Mouse (Mus musculus): Measurements from ENCODE around the gene Card14.

Gene Card14

DNA sequence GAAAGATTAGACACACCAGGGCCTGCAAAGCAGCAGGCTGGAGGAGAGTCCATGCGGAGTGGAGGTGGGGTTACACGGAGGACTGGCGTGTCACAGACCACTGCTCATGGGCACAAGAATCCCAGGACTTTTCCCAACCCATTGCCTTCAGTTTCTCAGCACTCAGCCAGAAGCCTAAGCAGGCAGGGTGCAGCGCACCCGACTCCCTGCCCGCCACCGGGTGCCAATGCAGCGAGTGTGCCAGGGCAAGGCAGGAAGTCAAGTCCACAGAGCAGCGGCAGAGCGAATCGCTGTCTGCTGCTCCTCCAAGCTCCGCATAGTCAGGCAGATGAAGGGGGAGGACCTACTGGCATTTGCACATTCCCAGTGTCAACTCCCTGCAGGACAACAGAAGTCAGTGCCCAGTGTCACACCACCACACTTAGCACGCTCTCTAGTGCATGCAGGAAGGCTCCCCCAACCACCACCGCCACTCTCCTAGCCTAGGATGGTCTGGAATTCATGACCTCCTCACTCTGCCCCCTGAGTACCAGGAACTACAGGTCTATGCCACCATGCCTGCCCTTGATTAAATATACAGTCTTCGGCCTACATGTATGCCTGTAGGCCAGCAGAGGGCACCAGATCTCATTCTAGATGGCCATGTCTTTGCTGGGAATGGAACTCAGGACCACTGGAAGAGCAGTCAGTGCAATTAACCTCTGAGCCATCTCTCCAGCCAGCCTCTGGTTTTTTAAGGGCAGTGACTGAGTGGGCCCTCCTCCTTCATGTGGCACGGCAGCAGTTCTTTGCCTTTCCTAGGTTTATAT is 2.5 kb upstream of the Card14 start:
- peak; percentile 37 for DNase-seq

DNA sequence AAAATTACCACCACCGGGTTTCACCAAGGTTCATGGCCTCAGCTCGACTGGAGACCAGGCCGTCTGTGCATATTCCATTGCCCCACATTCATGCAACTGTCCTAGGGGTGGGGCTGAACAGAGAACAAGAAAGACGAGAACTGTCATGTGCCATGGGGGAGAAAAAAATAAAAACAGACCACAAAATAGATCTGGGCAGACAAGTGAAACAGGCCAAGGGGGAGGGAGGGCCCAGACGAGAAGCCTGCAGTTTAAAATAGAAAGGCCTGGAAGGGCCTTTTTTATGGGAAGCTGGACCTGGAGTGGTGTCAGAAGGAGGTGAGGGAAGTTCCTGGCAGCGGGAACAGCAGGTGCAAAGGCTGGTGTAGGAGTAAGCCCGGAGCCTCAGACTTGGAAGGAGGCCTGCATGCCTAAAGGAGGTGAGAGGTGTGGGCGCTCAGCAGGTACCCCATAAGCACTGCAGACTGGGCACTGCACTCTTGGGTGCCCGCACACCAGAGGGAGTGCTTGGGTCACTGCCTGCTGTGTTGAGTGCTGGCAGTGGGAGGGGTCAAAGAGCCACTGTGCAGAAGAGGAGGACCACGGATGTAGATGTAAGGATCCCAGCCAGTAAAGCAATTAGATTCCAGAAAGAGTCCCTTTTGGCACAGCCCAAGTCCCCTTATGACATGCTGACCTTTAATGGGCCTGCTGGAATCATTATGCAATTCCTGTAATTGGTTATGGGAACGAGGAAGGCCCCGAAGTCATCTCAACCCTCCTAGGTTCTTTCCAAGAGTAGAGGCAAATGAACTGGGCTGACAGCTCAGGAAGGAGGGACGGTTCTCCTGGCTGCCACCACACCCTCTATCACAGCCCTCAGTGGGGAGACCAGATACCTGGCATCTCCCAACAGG is 558 bp upstream of the Card14 start:
- DNase-seq, result peak; percentile 19

DNA sequence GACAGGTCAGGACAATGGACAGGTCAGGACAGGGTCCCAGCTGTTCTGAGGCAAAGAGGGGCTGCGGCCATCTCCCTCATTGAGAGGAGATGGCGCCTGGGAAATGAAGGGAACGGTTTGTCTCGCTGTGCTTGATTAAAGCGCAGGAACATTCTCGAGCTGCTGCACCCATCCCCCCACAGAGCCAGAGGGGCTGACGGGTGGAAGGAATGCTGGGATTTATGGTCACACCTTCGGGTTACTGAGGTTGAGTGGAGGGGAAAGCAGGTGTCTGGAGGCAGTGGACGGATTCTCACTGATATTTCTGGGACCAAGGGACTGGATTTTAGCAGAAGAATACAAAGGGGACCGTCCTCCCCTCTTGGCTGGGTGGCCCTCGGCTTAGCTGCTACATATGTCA is 348 bp downstream of the Card14 start:
- no peak for DNase-seq

DNA sequence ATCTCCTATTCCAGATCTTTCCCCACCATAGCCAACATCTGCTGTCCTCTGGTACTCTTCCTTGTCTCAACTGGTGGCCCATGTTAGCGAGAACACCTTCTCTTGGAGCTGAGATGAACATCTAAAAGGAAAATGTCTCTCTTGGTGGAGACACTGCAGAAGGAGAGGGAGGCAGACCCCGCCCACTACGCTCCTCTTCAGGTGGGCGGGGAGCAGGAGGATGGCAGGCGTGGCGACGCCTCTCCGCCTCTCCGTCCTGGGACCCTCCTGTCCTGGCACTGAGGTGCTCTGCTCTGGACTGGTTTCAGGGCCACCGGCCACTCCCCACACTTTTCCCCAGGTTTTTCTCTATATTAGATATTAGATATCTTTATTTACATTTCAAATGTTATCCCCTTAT is 3.1 kb downstream of the Card14 start:
- no peak for DNase-seq

DNA sequence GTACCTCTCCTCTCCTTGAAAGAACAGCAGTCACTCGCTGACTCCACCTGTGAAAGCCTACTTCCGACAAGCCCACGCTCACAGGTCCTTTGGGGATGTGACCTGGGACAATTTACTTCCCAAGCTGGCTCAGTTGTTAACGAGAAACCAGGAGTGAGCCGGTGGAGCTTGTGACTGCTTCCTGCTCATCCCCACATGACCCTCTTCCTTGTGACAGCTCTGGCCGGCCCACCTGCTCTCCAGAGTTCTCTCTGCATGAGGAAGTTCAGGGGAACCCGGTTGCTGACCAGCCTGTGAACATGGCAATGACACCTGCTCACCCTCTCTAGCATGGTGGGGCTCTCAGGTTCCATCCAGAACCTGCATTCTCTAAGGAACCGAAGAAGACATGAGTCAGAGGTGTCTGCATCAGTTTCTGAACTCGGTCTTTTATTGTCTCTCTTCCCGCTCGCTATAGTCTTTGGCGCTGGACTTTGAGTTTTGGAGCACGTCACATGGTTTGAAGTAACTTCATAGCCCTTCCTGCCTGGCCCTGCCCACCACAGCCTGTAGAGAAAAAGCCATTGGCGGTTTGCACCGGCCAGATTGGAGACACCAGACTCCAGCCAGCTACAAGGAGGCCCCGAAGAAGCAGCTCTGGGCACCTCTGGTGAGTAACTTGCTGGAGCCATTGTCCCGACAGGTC is 6.8 kb downstream of the Card14 start:
- peak; percentile 70 for DNase-seq

DNA sequence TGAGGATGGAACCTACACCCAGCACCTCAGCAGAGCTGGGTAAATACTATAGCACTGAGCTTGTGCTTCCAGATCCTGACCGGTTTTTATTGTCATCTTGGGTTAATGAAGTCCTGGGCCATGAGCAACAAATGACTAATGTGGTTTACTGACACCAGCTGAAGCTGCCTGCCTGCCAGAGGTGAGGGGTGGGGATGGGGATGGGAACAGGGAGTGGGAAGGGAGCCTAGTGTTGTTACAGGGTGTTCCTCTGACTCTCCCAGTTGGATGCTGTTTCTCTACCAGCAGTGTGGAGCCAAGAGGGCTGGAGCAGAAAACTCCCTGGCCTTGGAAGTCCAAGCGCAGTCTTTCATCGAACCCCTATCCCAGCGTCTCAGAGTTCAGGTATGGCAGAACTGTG is 9.2 kb downstream of the Card14 start:
- no peak for DNase-seq

DNA sequence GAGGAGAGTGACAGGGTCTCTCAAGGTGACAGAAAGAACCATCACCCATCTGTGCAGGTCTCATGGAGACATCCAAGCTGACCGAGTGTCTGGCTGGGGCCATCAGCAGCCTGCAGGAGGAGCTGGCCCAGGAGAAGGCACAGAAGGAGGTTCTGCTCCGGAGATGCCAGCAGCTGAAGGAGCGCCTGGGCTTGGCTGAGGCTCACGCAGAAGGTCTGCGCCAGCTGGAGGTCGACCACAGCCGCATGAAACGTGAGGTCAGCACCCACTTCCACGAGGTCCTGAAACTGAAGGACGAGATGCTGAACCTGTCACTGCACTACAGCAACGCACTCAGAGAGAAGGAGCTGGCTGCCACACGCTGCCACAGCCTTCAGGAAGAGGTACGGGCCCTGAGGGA is 15.0 kb downstream of the Card14 start:
- no peak for DNase-seq

DNA sequence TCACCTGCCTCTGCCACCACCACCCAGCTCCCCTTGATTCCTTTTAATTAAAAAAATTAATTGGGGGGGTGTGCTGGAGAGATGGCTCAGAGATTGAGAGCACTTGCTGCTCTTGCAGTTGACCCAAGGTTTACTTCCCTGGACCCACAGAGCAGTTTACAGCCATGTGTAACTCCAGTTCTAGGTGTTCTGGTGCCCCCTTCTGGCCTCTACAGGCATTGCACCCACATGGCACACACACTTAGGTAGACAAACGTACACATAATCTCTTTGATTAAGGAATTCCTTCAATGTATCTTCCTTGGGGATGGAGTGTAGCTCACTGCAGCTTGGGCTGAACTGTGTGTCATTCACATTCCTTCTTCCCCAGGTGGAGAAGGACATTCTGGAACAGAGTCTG is 17.5 kb downstream of the Card14 start:
- no peak for DNase-seq

DNA sequence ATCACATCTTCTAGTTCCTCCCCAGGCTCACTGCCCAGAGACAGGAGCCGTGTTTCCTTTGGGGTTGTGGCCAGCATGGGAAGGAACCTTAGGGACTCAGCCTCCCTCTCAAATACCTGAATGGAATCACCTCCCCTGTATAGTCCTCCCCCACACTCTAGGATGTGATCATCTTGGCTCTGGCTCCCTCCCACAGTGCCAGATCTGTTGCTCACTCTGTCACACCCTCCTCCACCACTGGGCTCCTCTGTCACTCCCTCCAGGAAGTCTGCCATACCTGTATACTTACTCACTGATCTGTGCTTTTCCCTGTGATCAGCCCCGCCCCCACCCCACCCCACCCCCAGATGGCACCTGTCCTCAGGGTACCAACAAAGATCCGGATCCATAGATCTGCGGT is 23.0 kb downstream of the Card14 start:
- DNase-seq, result no peak

DNA sequence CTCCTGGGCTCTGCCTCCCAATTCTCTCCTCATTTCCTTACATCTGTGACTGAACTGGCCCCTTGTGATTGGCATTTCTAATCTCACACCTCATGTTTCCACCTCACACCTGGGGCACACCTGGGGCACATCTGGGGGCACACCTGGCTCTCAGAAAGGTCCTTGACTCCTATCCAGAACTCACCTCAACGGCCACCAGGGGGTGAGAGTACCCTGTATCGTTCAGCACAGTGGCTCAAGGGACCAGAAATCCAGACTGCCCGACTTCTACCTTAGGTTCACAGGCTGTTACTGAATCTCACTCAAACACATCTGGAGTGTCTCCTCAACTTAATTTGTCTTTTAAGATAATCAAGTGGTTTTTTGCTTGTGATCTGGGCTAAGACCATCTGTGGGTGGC is 24.4 kb downstream of the Card14 start:
- DNase-seq, result no peak

DNA sequence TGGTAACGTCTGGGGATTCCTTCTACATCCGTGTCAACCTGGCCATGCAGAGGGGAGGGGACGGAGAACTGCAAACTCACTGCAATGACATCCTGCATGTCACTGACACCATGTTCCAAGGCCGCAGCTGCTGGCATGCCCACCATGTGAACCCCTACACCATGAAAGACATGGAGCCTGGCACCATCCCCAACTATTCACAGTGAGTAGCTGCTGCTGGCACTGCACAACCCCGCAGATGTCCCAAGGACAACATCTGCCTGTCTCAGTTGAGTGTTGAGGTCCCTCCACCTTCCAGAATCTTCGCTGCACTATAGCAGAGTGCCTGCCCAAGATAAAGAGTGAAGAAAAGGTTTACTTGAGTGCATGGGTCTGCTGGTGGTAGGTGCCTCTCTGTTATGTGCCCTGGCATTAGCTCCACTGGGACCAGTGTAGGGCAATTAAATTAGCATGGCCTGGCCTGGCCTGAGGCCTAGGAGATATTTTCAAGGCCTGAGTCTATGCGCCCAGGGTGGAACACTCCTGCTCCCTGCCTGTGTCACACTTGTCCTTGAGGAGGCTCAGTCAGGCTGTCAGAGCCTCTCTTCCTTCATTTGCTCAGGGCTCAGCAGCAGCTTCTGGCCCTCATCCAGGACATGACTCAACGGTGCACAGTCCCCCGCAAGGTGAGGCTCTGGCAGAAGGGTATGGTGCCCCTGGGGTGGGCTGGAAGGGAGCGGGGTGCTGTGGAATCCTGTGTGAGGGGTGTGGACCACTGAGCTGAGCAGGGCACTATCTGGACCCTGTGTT is 30.9 kb downstream of the Card14 start:
- DNase-seq, result no peak

DNA sequence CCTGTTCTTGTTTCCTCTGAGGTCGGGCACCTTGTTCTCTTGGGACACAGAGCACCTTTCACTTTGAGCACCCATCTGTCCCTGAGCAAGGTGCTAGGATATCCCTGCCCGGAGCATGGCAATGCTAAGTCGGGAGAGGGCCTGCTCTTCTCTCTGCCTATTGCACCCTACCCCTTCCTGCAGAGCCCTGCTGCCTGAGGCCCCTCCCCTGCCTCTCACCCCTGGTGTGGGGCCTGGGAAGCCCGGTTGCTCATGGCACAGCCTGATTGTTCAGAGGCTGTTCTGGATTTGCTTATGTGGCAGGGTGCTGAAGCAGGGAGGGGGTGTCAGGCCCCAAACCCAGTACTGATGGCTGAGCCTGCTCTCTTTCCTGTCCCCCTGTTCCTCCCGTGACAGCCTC is 31.6 kb downstream of the Card14 start:
- DNase-seq, result no peak

DNA sequence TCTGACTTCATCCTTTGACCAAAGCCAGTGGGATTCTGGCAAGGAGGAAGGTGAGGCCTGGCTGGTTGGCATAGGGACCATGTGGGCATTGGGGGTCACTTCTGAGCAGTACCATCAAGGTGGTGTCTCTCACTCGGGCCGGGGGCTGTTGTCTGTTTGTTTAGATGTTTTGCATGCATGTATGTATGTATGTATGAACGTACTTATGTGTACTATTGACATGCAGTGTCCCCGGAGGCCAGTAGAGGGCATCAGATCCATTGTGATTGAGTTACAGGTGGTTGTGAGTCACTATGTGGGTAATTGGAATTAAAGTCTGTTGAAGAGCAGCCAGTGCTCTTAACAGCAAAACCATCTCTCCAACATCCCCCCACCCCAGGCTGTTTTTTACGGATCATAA is 32.1 kb downstream of the Card14 start:
- peak; percentile 58 for DNase-seq

DNA sequence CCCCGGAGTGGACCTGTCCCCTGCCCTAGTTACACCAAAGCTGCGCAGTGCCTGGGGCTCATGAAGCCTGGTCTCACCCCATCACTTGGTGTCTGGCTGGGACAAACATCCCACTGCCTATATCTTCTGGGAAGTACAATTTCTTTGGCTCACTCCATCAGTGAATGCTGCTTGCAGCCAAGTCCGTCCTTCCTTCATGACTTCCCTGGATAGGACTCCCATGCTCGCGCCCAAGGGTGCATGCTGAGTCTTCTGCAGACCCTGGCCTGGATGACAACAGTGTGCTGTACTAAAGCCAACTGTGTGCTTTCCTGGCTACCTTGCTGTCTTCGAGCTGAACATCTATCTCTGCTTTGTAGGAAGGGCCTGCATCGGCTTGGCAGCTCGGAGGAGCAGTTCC is 36.6 kb downstream of the Card14 start:
- DNase-seq, result no peak

DNA sequence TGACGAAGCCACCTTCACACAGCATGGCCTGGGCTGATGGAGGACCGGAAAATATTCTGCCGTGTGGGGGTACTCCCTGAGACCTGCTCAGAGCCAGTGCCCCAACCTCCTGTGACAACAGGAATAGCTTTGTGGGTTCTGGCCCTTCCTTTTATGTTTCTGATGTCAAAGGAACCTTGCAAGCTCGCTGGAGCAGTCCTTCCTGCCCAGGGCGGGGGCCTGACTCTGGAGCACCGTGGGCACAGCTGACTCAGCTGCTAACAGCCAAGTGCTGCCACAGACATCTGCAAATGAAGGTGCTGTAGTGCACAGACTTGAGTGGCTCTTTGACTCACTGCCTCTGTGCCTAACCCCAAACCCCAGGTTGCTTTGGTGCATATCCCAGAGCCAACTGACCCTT is 37.3 kb downstream of the Card14 start:
- DNase-seq, result no peak

DNA sequence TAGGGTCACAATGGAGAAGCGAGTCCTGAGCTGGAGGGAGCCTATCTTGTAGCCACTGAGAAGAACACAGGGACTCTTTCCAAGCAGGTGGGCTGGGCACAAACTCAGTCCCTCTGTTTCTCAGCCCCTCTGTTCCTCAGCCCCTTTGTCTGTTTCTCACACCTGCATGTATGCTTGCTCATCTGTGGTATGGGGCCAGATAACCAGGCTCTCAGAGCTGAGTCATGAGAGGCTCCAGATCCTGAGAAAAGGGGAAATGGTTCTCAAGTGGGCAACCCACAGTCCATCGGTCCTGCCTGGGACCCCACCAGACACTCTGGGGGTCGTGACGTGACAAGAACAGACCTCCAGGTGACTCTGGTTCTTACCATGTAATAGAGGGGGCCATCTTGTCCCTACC is 39.6 kb downstream of the Card14 start:
- DNase-seq, result no peak

DNA sequence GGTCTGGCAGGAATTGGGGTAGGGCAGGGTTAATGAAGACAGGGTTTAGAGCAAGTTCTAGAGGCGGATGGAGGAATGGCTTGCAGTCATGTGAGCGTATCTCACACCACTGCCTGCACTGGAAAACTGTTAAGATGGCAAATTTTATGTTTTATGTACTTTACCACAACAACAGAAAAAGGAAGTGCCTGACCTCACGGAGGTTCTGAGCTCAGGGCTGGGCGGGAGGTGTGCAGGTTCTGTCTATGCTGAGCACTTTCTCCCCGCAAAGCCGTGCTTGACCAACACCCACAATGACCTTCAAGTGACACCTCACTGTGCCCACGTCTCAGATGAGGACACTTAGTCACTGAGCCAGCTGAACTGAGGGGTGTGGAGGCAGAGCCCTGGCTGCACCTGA is 44.5 kb downstream of the Card14 start:
- no peak for DNase-seq

DNA sequence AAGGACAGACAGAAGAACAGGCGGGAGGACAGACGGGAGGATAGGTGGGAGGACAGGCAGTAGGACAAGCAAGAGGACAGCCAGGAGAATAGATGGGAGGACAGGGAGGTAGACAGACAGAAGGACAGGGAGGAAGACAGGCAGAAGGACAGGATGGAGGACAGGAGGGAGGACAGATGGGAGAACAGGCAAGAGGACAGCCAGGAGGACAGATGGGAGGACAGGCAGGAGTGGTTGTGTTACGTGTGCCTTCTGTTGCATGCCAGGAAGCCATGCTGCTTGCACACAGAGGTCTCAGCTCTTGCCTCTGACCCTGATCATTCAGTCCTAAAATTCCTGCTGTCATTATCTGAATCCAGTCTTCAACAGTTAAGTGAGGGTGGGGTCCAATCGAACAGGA is 46.4 kb downstream of the Card14 start:
- DNase-seq, result no peak

DNA sequence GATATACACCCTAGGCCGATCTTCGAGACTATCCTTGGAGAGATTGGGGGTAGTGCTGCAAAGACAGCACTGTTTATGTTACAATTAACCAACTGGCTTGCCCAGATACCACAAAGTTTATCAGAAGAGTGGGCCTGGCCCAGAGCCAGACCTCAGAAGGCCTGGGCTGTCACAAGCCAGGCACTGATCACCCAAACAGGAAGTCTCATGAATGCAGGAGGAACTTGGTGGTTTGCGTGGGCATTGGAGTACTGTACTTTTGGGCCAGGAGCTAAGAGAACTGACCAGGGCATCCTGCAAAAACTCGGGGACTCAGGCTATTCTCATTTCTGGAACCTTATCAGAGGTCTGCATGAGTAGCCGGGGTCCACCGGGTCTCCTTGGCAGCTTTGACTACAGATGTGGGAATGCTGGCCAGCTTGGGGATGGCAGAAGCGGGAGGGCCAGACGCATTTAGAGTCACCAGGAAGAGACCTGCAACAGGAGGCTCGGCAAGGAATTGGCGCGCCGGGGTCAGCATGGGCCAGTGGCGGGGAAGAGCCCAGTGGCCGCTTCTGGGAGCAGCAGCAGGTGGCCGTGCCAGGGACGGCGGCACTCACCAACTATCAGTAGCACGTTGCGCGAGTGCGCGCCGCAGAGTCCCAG is 47.4 kb downstream of the Card14 start:
- peak; percentile 38 for DNase-seq

DNA sequence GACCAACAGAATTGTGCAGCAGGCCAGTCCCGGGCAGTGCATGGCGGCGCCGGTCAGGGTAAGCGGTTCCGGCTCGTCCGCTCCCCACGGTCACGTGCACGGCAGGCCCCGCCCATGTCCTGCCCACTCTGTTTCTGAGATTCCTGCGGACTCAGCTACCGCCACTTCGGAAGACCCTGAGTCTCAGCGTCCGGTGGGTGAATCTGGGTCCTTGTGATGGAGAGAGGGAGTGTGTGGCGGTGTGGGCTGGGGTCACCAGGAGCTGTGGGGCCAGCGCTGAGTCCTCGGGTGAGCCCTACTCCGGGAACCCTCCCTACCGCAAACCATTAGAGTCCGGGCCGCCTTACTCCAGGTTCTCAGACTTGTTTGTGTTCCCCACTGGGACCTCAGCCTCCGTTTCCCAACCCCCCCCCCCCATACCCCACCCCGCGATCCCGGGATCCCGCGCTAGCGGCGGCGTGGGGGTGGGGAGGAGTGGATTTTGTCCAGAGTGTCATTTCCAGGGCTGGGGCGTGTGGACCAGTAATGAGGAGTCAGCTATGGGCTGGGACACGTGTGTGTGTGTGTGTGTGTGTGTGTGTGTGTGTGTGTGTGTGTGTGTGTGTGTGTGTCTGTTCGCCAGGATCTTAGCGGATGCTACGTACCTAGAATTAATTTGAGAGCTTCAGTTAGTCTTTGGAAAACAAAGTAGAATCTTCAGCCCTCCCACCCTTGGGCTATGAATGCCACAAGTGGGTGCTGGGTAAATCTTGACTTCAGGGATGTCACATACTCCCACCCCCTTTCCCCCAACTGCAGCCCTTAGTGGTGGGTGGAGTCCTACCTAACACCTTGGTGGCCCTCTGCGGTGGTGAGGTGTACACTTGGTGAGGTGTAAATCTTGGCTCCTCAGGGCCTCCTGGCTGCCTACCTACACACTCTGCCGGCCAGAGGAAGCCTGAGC is 48.1 kb downstream of the Card14 start, which contains the start of the genes Sgsh and Slc26a11:
Gene Sgsh (minus strand): TSS at position 94 of the 943 bp plus-strand sequence.
Gene Slc26a11 (plus strand): TSS at position 115 of the 943 bp plus-strand sequence.
- peak; percentile 85 for DNase-seq

DNA sequence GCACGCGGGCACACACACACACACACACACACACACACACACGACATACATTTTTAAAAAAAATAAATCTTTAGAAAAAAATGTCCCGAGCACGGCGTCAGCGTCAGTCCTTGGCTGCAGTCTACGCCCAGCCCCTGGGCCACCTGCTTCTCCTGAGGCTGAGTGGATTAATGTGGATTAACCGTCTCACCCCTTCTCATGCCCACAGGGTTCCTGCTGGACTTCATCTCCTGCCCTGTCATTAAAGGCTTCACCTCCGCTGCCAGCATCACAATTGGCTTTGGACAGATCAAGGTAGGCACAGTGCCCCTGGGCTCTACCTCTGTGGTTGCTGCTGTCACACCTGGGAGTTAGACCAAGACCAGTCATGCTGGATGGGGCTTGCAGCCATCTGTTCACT is 51.5 kb downstream of the Card14 start:
- no peak for DNase-seq
